Mouse (Mus musculus) forebrain, embryonic 14.5 days (tissue): Measurements from ENCODE around the gene H2al1j. TPM values are rescaled to one million over a fixed set of nuclear protein-coding genes. Genes with fewer than 3 reads are reported as not detected.
"Not testable (repeated sequence)": the region's sequence is repeated elsewhere in the genome, so short reads cannot be mapped to it uniquely, and the experiment has no call there.

Experiments used
- ATAC-seq: fragments of 200-750 bp; cut with Nextera tagmentation; 2 replicates; pipeline ENCODE4 v1.8.0; 2017; ENCODE audit warnings: mild to moderate bottlenecking, moderate library complexity
- DNase-seq: peaks from one replicate; pipeline ENCODE4 v3.0.0-alpha.2; 2015; ENCODE audit warnings: low spot score
- H3K27ac ChIP-seq: fragments of 300-500 bp; sonication (generic); 2 replicates; pipeline ENCODE4 v1.5.1; 2014; ENCODE audit warnings: low read depth, mild to moderate bottlenecking, control low read depth, low read length, moderate library complexity
- H3K27me3 ChIP-seq: fragments of 300-500 bp; sonication (generic); replicated peaks from 2 replicates; pipeline ENCODE4 v1.6.1; 2014; ENCODE audit warnings: low read length, control low read depth, mixed read lengths; ENCODE audit not compliant: control insufficient read depth, insufficient read depth
- H3K36me3 ChIP-seq: fragments of 300-500 bp; sonication (generic); 2 replicates; pipeline ENCODE4 v1.6.1; 2014; ENCODE audit warnings: low read length, control low read depth; ENCODE audit not compliant: control insufficient read depth, insufficient read depth
- H3K4me1 ChIP-seq: fragments of 300-500 bp; sonication (generic); 2 replicates; pipeline ENCODE4 v1.6.1; 2014; ENCODE audit warnings: antibody characterized with exemption, low read length, control low read depth; ENCODE audit not compliant: control insufficient read depth, insufficient read depth
- H3K4me2 ChIP-seq: fragments of 300-500 bp; sonication (generic); 2 replicates; pipeline ENCODE4 v1.6.1; 2014; ENCODE audit warnings: mild to moderate bottlenecking, control low read depth, low read length
- H3K4me3 ChIP-seq: fragments of 300-500 bp; sonication (generic); 2 replicates; pipeline ENCODE4 v1.5.1; 2014; ENCODE audit warnings: low read depth, low read length, control low read depth
- H3K9ac ChIP-seq: fragments of 300-500 bp; sonication (generic); 2 replicates; pipeline ENCODE4 v1.6.1; 2014; ENCODE audit warnings: mild to moderate bottlenecking, low read length, control low read depth, moderate library complexity
- H3K9me3 ChIP-seq: fragments of 300-500 bp; sonication (generic); replicated peaks from 2 replicates; pipeline ENCODE4 v1.6.1; 2016; ENCODE audit warnings: low read length, control low read depth, mixed read lengths; ENCODE audit not compliant: control insufficient read depth
- WGBS: fragments of 180-500 bp; shearing (Covaris S2); extraction: QIAGEN DNeasy Blood & Tissue Kit; methylation state at CpG from one replicate; pipeline ENCODE4 v1.1.7; 2014; 5-methylcytosine and 5-hydroxymethylcytosine counted together
- polyA plus RNA-seq: library from polyadenylated mRNA; unstranded; fragments of >200 nt; fragmentation: Nextera tagmentation; extraction: Ambion mirVana; gene quantifications from 2 replicates; pipeline ENCODE4 v1.2.1, GENCODE M21; 2014

Gene H2al1j
- not detected in 2 replicates for polyA plus RNA-seq

GRCm38 (mm10) chrX:11327522-11327921, at the start of gene H2al1j:
Gene H2al1j, plus strand, starts transcription at chrX:11327822.
- H3K4me3 ChIP-seq, H3K36me3 ChIP-seq, H3K9ac ChIP-seq, DNase-seq, H3K27ac ChIP-seq, H3K27me3 ChIP-seq, H3K4me2 ChIP-seq, H3K4me1 ChIP-seq, ATAC-seq, H3K9me3 ChIP-seq: not testable (repeated sequence)
- WGBS, result 89% methylated on average over 2 of the region's 2 CpGs

- no peak for ATAC-seq
- H3K9me3 ChIP-seq, result no peaks in the 10 kb centered on the region
Measured at GRCm38 (mm10) chrX:11280741-11281140, 46.9 kb upstream of the H2al1j start.

GRCm38 (mm10) chrX:11288306-11288882, 39.2 kb upstream of the H2al1j start:
- WGBS, result 72% methylated on average over 14 of the region's 14 CpGs
- Histone ChIP-seq H3K4me2 (no peak overlapping the region), H3K27ac (no peak overlapping the region), H3K4me1 (no peaks in the 10 kb centered on the region), H3K27me3 (no peaks in the 10 kb centered on the region), H3K9me3 (no peaks in the 10 kb centered on the region), H3K9ac (no peak overlapping the region), H3K4me3 (no peak overlapping the region), H3K36me3 (no peaks in the 10 kb centered on the region)
- DNase-seq (no peak), ATAC-seq (no peak)

More at GRCm38 (mm10) chrX:11280741-11281140, 46.9 kb upstream of the H2al1j start:
- 75% methylated on average over 2 of the region's 2 CpGs for WGBS
- Histone ChIP-seq H3K27ac (no peak overlapping the region), H3K9ac (no peak overlapping the region), H3K36me3 (no peaks in the 10 kb centered on the region), H3K27me3 (no peaks in the 10 kb centered on the region), H3K4me2 (no peak overlapping the region), H3K4me1 (no peaks in the 10 kb centered on the region), H3K4me3 (no peak overlapping the region)
- no peak for DNase-seq

GRCm38 (mm10) chrX:11289244-11289643, 38.4 kb upstream of the H2al1j start:
- no peak overlapping the region for H3K4me2 ChIP-seq
- H3K27me3 ChIP-seq, result no peaks in the 10 kb centered on the region
- H3K9ac ChIP-seq, result no peak overlapping the region
- 45% methylated on average over 4 of the region's 4 CpGs for WGBS
- H3K4me1 ChIP-seq, result no peaks in the 10 kb centered on the region
- no peak for ATAC-seq
- no peaks in the 10 kb centered on the region for H3K36me3 ChIP-seq
- H3K27ac ChIP-seq, result no peak overlapping the region
- DNase-seq, result no peak
- H3K4me3 ChIP-seq, result no peak overlapping the region
- no peaks in the 10 kb centered on the region for H3K9me3 ChIP-seq

- not testable (repeated sequence) for H3K4me2 ChIP-seq, H3K36me3 ChIP-seq, H3K27ac ChIP-seq, DNase-seq, H3K9me3 ChIP-seq, H3K9ac ChIP-seq, H3K4me1 ChIP-seq, H3K27me3 ChIP-seq, H3K4me3 ChIP-seq, ATAC-seq
- no CpG with 5 or more reads among the region's 3 CpGs for WGBS
Measured at GRCm38 (mm10) chrX:11298957-11299356, 28.7 kb upstream of the H2al1j start, which contains the start of gene H2al1a. Gene H2al1a, plus strand, starts transcription at chrX:11299257.

GRCm38 (mm10) chrX:11302132-11302531, 25.5 kb upstream of the H2al1j start, which contains the start of gene H2al1b:
Gene H2al1b, plus strand, starts transcription at chrX:11302432.
- not testable (repeated sequence) for H3K4me1 ChIP-seq, H3K4me3 ChIP-seq, H3K9me3 ChIP-seq, H3K27ac ChIP-seq, H3K9ac ChIP-seq, DNase-seq, H3K4me2 ChIP-seq, H3K36me3 ChIP-seq, ATAC-seq, H3K27me3 ChIP-seq
- WGBS, result 85% methylated on average over 1 of the region's 3 CpGs

- H3K36me3 ChIP-seq, H3K4me1 ChIP-seq, H3K4me3 ChIP-seq, DNase-seq, H3K9ac ChIP-seq, H3K27ac ChIP-seq, H3K4me2 ChIP-seq, H3K9me3 ChIP-seq, H3K27me3 ChIP-seq, ATAC-seq: not testable (repeated sequence)
- WGBS, result 75% methylated on average over 1 of the region's 6 CpGs
Measured at GRCm38 (mm10) chrX:11305355-11305754, 22.3 kb upstream of the H2al1j start, which contains the start of gene H2al1c. Gene H2al1c, plus strand, starts transcription at chrX:11305655.

GRCm38 (mm10) chrX:11308524-11308923, 19.1 kb upstream of the H2al1j start, which contains the start of gene H2al1d:
Gene H2al1d, plus strand, starts transcription at chrX:11308824.
- not testable (repeated sequence) for H3K27me3 ChIP-seq, H3K4me3 ChIP-seq, DNase-seq, H3K9me3 ChIP-seq, H3K9ac ChIP-seq, H3K4me2 ChIP-seq, ATAC-seq, H3K36me3 ChIP-seq, H3K27ac ChIP-seq, H3K4me1 ChIP-seq
- WGBS, result no CpG with 5 or more reads among the region's 6 CpGs

- H3K4me1 ChIP-seq, H3K4me3 ChIP-seq, H3K27me3 ChIP-seq, H3K9me3 ChIP-seq, ATAC-seq, H3K4me2 ChIP-seq, DNase-seq, H3K9ac ChIP-seq, H3K36me3 ChIP-seq, H3K27ac ChIP-seq: not testable (repeated sequence)
- no CpG with 5 or more reads among the region's 3 CpGs for WGBS
Measured at GRCm38 (mm10) chrX:11311634-11312033, 16.0 kb upstream of the H2al1j start, which contains the start of gene H2al1e. Gene H2al1e, plus strand, starts transcription at chrX:11311934.
